Mouse (Mus musculus): ENCODE data around the gene Ly6g6e.

Ly6g6e gene

GRCm38 (mm10) chr17:35094475-35095365 is 18.0 kb downstream of the Ly6g6e start:
- in situ Hi-C loops (cut with MboI; ENCODE audit: unreplicated experiment in 2 of 2): loop anchor here in 1 of 2 experiments (25.0 kb wide), 1 partner anchor 232 kb away; the partner anchor contains the start of genes Cfb, Nelfe and Skiv2l

GRCm38 (mm10) chr17:35096597-35096996 is 19.9 kb downstream of the Ly6g6e start:
- in situ Hi-C loops (cut with MboI; ENCODE audit: unreplicated experiment in 2 of 2): loop anchor here in 1 of 2 experiments (25.0 kb wide), 1 partner anchor 234 kb away; the partner anchor contains the start of genes Cfb, Nelfe and Skiv2l

GRCm38 (mm10) chr17:35097164-35097655 is 20.5 kb downstream of the Ly6g6e start:
- in situ Hi-C loops (cut with MboI; ENCODE audit: unreplicated experiment in 2 of 2): loop anchor here in 1 of 2 experiments (25.0 kb wide), 1 partner anchor 235 kb away; the partner anchor contains the start of genes Cfb, Nelfe and Skiv2l

GRCm38 (mm10) chr17:35100196-35100765 is 23.6 kb downstream of the Ly6g6e start:
- in situ Hi-C loops (cut with MboI; ENCODE audit: unreplicated experiment in 2 of 2): loop anchor here in 1 of 2 experiments (10.0 kb wide), 1 partner anchor 75 kb away; the partner anchor contains the start of gene Sapcd1

GRCm38 (mm10) chr17:35101161-35101560 is 24.5 kb downstream of the Ly6g6e start:
- in situ Hi-C loops (cut with MboI; ENCODE audit: unreplicated experiment in 2 of 2): loop anchor here in 1 of 2 experiments (10.0 kb wide), 1 partner anchor 76 kb away; the partner anchor contains the start of gene Sapcd1

GRCm38 (mm10) chr17:35102299-35102698 is 25.6 kb downstream of the Ly6g6e start:
- in situ Hi-C loops (cut with MboI; ENCODE audit: unreplicated experiment in 2 of 2): loop anchor here in 1 of 2 experiments (10.0 kb wide), 1 partner anchor 77 kb away; the partner anchor contains the start of gene Sapcd1

- in situ Hi-C loops (cut with MboI; ENCODE audit: unreplicated experiment in 2 of 2): loop anchor here in 1 of 2 experiments (10.0 kb wide), 1 partner anchor 78 kb away; the partner anchor contains the start of gene Sapcd1
Observed at GRCm38 (mm10) chr17:35103221-35103690, 26.6 kb downstream of the Ly6g6e start.

- in situ Hi-C loops (cut with MboI; ENCODE audit: unreplicated experiment in 2 of 2): loop anchor here in 1 of 2 experiments (10.0 kb wide), 1 partner anchor 79 kb away; the partner anchor contains the start of gene Sapcd1
Observed at GRCm38 (mm10) chr17:35104079-35104478, 27.4 kb downstream of the Ly6g6e start.

GRCm38 (mm10) chr17:35104754-35105153 is 28.1 kb downstream of the Ly6g6e start:
- in situ Hi-C loops (cut with MboI; ENCODE audit: unreplicated experiment in 2 of 2): loop anchor here (5.0 to 10.0 kb wide), 2 partner anchors 42 to 80 kb away; partner anchors contain the start of gene Sapcd1 (in 1 of the 2)

GRCm38 (mm10) chr17:35105740-35106389 is 29.2 kb downstream of the Ly6g6e start:
- in situ Hi-C loops (cut with MboI; ENCODE audit: unreplicated experiment in 2 of 2): loop anchor here (5.0 to 10.0 kb wide), 2 partner anchors 44 to 81 kb away; partner anchors contain the start of gene Sapcd1 (in 1 of the 2)

- in situ Hi-C loops (cut with MboI; ENCODE audit: unreplicated experiment in 2 of 2): loop anchor here (5.0 to 10.0 kb wide), 2 partner anchors 44 to 82 kb away; partner anchors contain the start of gene Sapcd1 (in 1 of the 2)
Observed at GRCm38 (mm10) chr17:35106522-35106921, 29.8 kb downstream of the Ly6g6e start.

GRCm38 (mm10) chr17:35108097-35108496 is 31.4 kb downstream of the Ly6g6e start, which contains the start of gene Ly6g5c:
Ly6g5c (plus strand) TSS chr17:35108279.
- in situ Hi-C loops (cut with MboI; ENCODE audit: unreplicated experiment in 2 of 2): loop anchor here (5.0 to 10.0 kb wide), 2 partner anchors 46 to 83 kb away; partner anchors contain the start of gene Sapcd1 (in 1 of the 2)

GRCm38 (mm10) chr17:35111774-35112173 is 35.1 kb downstream of the Ly6g6e start:
- in situ Hi-C loops (cut with MboI; ENCODE audit: unreplicated experiment in 2 of 2): loop anchor here in 1 of 2 experiments (5.0 kb wide), 1 partner anchor 44 kb away; the partner anchor contains the start of genes Ly6g6c and Mpig6b

- in situ Hi-C loops (cut with MboI; ENCODE audit: unreplicated experiment in 2 of 2): no loop called here
Observed at GRCm38 (mm10) chr17:35115046-35116019, 38.6 kb downstream of the Ly6g6e start, which contains the start of gene Ly6g5b. Ly6g5b (minus strand) TSS chr17:35115428.

GRCm38 (mm10) chr17:35120745-35121142 is 44.0 kb downstream of the Ly6g6e start:
- in situ Hi-C loops (cut with MboI; ENCODE audit: unreplicated experiment in 2 of 2): no loop called here

GRCm38 (mm10) chr17:35121143-35121799 is 44.6 kb downstream of the Ly6g6e start, which contains the start of gene Gpank1:
Gpank1 (plus strand) TSS chr17:35121455.
- in situ Hi-C loops (cut with MboI; ENCODE audit: unreplicated experiment in 2 of 2): no loop called here

- in situ Hi-C loops (cut with MboI; ENCODE audit: unreplicated experiment in 2 of 2): no loop called here
Observed at GRCm38 (mm10) chr17:35121871-35122303, 45.2 kb downstream of the Ly6g6e start, which contains the start of gene Csnk2b. Csnk2b (minus strand) TSS chr17:35122053.

Data from v-Abl transformed pro-B cells (cell line).